Mouse (Mus musculus) small intestine, adult 2 months (tissue): ENCODE measurements around the gene Bcl9.

ENCODE experiments used
- CTCF ChIP-seq: fragments of 200-500 bp; IDR thresholded peaks from 2 replicates; pipeline ENCODE4 v1.5.1; 2012; ENCODE audit warnings: low read depth, mild to moderate bottlenecking, control low read depth, inconsistent platforms, low read length, moderate library complexity, mixed read lengths; ENCODE audit not compliant: insufficient replicate concordance, insufficient read length; ENCODE audit errors: extremely low read depth
- POLR2A ChIP-seq: fragments of 200-500 bp; IDR thresholded peaks from 2 replicates; pipeline ENCODE4 v1.6.1; 2012; ENCODE audit warnings: low read depth, mild to moderate bottlenecking, control low read depth, inconsistent platforms, low read length, moderate library complexity

DNA sequence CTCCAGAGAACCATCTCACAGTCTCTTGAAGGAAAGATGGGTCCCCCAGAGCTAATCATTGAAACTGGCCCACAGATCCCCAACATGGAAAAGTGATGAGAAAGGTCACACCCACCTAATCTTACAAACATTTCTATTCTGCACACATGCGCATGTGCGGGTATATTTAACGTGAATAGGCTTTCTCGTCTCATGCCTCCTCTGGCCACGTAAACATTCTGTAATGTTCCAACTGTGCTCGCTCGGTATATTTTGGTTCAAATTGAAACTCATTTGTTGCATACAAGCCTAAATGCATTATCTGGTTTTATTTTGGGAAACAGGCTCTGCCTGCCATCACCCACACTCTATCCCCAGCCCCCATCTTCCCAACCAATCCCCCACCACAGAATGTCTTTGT lies 16.3 kb downstream of the Bcl9 start:
- TF ChIP-seq CTCF (no peak), POLR2A (no peak)
